Mouse (Mus musculus) midbrain, embryonic 11.5 days (tissue): Measurements from ENCODE around the gene Olfr31. TPM values are rescaled to one million over a fixed set of nuclear protein-coding genes. Genes with fewer than 3 reads are reported as not detected.

ENCODE experiments used
- ATAC-seq: fragments of 200-750 bp; cut with Nextera tagmentation; 2 replicates; pipeline ENCODE4 v1.8.0; 2017; ENCODE audit warnings: moderate TSS enrichment, moderate library complexity; ENCODE audit not compliant: low FRiP score
- DNase-seq: peaks from one replicate; pipeline ENCODE4 v3.0.0; 2015; ENCODE audit warnings: low spot score; ENCODE audit errors: missing footprints
- H3K27ac ChIP-seq: fragments of 300-500 bp; sonication (generic); 2 replicates; pipeline ENCODE4 v1.5.1; 2014; ENCODE audit warnings: low read depth, low read length
- H3K27me3 ChIP-seq: fragments of 300-500 bp; sonication (generic); 2 replicates; pipeline ENCODE4 v1.6.1; 2014; ENCODE audit warnings: mild to moderate bottlenecking, low read length, moderate library complexity, mixed read lengths; ENCODE audit not compliant: control insufficient read depth, insufficient read depth
- H3K36me3 ChIP-seq: fragments of 300-500 bp; sonication (generic); 2 replicates; pipeline ENCODE4 v1.6.1; 2014; ENCODE audit warnings: mild to moderate bottlenecking, low read length, moderate library complexity, mixed read lengths; ENCODE audit not compliant: control insufficient read depth, insufficient read depth
- H3K4me1 ChIP-seq: fragments of 300-500 bp; sonication (generic); 2 replicates; pipeline ENCODE4 v1.6.1; 2014; ENCODE audit warnings: low read length; ENCODE audit not compliant: control insufficient read depth, insufficient read depth
- H3K4me2 ChIP-seq: fragments of 300-500 bp; sonication (generic); 2 replicates; pipeline ENCODE4 v1.6.1; 2014; ENCODE audit warnings: mild to moderate bottlenecking, moderate library complexity
- H3K4me3 ChIP-seq: fragments of 300-500 bp; sonication (generic); 2 replicates; pipeline ENCODE4 v1.5.1; 2014; ENCODE audit warnings: low read depth, low read length
- H3K9ac ChIP-seq: fragments of 300-500 bp; sonication (generic); 2 replicates; pipeline ENCODE4 v1.6.1; 2014; ENCODE audit warnings: low read length
- H3K9me3 ChIP-seq: fragments of 300-500 bp; sonication (generic); 2 replicates; pipeline ENCODE4 v1.6.1; 2016; ENCODE audit warnings: low read length; ENCODE audit not compliant: control insufficient read depth
- whole genome bisulfite sequencing: fragments of 180-500 bp; shearing (Covaris S2); extraction: QIAGEN DNeasy Blood & Tissue Kit; methylation state at CpG from one replicate; pipeline ENCODE4 v1.1.7; 2014; 5-methylcytosine and 5-hydroxymethylcytosine counted together
- polyA plus RNA-seq: library from polyadenylated mRNA; unstranded; fragments of >200 nt; fragmentation: Nextera tagmentation; extraction: Ambion mirVana; gene quantifications from 2 replicates; pipeline ENCODE4 v1.2.1, GENCODE M21; 2014

Olfr31 gene
- not detected in 2 replicates for polyA plus RNA-seq

DNA sequence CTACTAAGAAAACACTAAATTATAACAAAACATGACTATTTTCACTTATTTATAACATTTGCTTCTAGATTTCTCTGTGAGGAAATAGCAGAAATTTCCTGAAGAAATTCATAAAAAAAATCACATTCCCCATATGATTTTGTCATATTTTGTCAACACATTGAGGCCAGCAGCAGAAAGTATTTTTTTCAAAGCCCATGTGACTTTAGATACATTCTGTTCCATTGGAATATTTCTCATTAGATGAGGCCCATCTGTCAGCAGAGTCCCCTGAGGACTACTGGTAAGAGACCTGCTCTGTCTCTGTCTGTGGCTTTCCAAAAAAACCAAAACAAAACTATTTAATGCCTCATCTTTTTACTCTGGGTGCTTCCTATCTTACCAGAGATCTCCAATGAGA lies at the start of gene Olfr31:
Olfr31 (plus strand) TSS at position 301 of the 400 bp plus-strand sequence.
- H3K36me3 ChIP-seq: no peaks in the 10 kb centered on the region
- H3K4me1 ChIP-seq: no peaks in the 10 kb centered on the region
- no peak within 1 kb of the TSS for H3K4me3 ChIP-seq
- H3K4me2 ChIP-seq: no peak within 1 kb of the TSS
- H3K27ac ChIP-seq: no peak within 1 kb of the TSS
- no peaks in the 10 kb centered on the region for H3K27me3 ChIP-seq
- H3K9ac ChIP-seq: no peak within 1 kb of the TSS
- ATAC-seq (no peak), DNase-seq (no peak)
- no peaks in the 10 kb centered on the region for H3K9me3 ChIP-seq

DNA sequence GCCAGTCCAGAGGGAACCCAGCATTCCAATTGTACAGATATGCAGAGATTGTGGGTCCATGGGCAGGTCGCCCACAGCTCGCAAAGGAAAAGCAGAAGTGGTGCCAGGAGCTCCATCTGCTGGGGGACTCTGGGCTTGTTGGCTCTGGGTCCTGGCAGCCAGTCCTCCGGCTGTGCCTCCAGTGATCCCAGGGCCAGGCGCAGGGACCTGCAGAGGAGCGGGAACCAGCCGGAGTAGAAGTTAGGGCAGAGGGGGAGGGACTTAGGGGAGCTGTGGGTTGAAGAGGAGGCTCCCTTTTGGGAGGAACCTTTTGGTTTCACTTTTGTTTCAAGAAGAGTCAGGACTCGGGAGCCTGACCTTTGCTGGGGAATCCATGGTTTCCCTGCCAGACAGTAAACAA lies 28.2 kb upstream of the Olfr31 start:
- H3K9me3 ChIP-seq: peaks cover 3% of the 10 kb centered on the region; the same call in 1 of the 2 replicates
- 72% methylated on average over 7 of the region's 7 CpGs for WGBS
- no peak overlapping the region for H3K27ac ChIP-seq
- no peaks in the 10 kb centered on the region for H3K4me1 ChIP-seq
- no peaks in the 10 kb centered on the region for H3K36me3 ChIP-seq
- DNase-seq: no peak
- H3K4me2 ChIP-seq: no peak overlapping the region
- no peak overlapping the region for H3K4me3 ChIP-seq
- H3K9ac ChIP-seq: no peak overlapping the region
- H3K27me3 ChIP-seq: no peaks in the 10 kb centered on the region
- no peak for ATAC-seq

DNA sequence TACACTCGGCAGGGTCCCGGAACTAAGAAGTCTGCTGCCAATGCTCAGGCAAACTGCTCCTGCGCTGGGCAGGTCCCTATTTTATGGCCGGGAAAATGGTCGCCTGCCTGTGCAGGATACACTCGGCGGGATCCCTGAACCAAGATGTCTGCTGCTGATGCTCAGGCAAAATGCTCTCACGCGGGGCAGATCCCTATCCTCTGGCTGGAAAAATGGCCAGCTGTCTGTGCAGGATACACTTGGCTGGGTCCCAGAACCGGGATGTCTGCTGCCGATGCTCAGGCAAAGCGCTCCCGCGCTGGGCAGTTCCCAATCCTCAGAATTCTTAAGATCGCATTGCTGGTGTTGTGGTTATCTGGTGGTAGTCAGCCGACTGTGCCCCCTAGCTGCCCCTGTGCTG lies 13.7 kb upstream of the Olfr31 start:
- 59% methylated on average over 16 of the region's 16 CpGs for WGBS
- no peaks in the 10 kb centered on the region for H3K36me3 ChIP-seq
- no peak for ATAC-seq
- no peak overlapping the region for H3K4me3 ChIP-seq
- H3K27ac ChIP-seq: no peak overlapping the region
- H3K9me3 ChIP-seq: no peaks in the 10 kb centered on the region
- H3K4me1 ChIP-seq: no peaks in the 10 kb centered on the region
- H3K4me2 ChIP-seq: no peak overlapping the region
- no peak for DNase-seq
- no peaks in the 10 kb centered on the region for H3K27me3 ChIP-seq
- H3K9ac ChIP-seq: no peak overlapping the region

DNA sequence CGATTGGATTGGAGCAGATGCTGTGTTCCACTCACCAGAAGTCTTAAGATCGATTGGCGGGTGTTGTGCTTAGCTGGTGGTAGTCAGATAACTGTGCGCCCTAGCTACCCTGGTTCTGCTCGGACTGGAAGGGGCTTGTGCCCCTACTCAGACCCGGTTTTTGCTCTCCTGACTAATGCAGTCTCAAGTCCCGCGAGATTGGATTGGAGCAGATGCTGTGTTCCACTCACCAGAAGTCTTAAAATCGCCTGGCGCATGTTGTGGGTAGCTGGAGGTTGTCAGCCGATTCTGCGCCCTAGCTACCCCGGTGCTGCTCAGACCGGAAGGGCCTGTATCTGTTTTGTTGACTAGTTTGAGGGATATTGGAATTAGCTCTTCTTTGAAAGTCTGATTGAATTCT lies 13.2 kb upstream of the Olfr31 start:
- WGBS: 67% methylated on average over 14 of the region's 14 CpGs
- Histone ChIP-seq H3K27me3 (no peaks in the 10 kb centered on the region), H3K27ac (no peak overlapping the region), H3K9ac (no peak overlapping the region), H3K36me3 (no peaks in the 10 kb centered on the region), H3K4me3 (no peak overlapping the region), H3K4me1 (no peaks in the 10 kb centered on the region), H3K9me3 (no peaks in the 10 kb centered on the region), H3K4me2 (no peak overlapping the region)
- ATAC-seq (no peak), DNase-seq (no peak)

DNA sequence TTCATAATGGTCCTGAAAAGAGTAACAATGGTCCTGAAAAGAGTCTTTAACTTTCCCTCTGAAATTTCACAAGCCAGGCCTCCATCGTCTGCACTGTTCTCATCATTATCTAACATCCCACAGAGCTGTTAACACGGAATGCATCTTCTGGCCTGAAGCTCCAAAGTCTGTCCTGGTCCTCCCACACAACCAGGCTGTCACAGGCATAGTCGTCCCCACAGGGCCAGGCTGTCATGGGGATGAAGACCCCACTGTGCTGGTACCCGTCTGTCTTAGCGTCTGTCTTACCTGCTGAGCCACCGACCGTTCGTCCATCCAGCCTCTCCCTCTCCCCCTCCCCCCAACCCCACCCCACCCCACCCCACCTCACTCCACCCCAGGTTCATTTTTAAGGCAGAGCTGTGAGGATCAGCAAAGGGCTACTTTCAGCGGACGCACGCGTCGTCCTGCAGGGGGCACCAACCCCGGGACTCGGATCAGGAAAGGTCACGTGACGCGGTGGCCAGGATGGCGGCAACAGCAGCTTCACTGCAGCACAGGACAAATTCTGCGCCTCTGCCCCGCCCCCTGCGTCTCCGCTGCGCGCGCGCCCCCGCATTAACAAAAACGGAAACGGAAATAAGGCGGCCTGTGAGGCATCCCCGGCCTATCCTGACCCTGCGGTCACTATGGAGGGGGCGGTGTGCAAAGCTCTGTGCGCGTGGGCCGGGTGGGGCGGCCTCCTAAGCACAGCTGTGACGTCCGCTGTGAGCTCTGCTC lies 22.7 kb downstream of the Olfr31 start:
- Histone ChIP-seq H3K4me2 (peak overlapping the region; percentile 59), H3K36me3 (0 out of 2 replicates have a peak, but pooled peaks cover 2% of the 10 kb centered on the region), H3K27ac (no peak overlapping the region), H3K4me3 (peak overlapping the region; percentile 65), H3K4me1 (no peaks in the 10 kb centered on the region; the same call in 1 of the 2 replicates), H3K27me3 (no peaks in the 10 kb centered on the region), H3K9ac (peak overlapping the region; percentile 63), H3K9me3 (peaks cover 34% of the 10 kb centered on the region)
- ATAC-seq (peak; percentile 83), DNase-seq (peak; percentile 99)
- 4% methylated on average over 34 of the region's 40 CpGs for WGBS

DNA sequence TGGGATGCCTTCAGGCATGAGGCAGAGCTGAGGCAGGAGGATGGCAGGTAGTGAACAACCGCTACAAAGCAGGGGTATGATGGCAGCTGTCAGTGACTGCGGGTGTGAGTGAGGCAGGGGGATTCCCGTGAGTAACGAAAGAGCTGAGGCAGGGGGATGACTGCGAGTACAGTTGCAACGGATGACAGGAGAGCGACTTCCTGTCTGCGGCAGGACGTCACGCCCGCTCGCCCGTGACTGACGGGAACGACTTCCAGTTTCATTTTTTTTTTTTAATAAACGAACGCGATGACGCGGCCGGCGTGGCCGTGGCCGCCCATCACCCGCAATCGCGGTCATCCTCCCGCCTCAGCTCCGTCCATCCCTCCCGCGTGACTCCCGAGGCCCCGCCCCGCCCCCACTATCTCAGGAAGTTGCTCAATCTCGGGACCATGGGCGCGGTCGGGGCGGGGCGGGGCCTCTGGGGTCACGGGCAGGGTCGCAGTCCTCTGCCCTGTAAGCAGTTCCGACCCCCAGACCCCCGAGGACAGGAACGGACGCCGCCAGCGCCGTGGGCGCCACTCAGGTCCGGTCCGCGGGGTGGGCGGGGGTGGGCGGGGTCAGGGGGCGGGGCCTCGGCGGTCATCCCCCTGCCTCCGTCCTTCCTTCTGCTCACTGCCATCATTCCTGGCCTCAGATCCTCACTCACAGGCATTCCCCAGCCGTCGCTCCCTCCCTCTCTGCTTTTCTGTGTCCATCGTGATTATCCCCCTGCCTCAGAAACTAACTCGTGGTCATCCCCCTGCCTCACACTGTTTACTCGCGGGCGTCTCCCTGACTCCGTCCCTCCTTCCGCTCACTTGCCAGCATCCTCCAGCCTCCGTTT lies 23.6 kb downstream of the Olfr31 start, which contains the start of gene Il3ra:
Il3ra (plus strand) TSS at position 328 of the 865 bp plus-strand sequence.
- Histone ChIP-seq H3K9me3 (peaks cover 43% of the 10 kb centered on the region), H3K4me1 (no peaks in the 10 kb centered on the region; the same call in 1 of the 2 replicates), H3K27ac (peak within 1 kb of the TSS; percentile 20; the same call in 1 of the 2 replicates), H3K36me3 (0 out of 2 replicates have a peak, but pooled peaks cover 2% of the 10 kb centered on the region), H3K9ac (peak within 1 kb of the TSS; percentile 63), H3K4me2 (peak within 1 kb of the TSS; percentile 59), H3K27me3 (no peaks in the 10 kb centered on the region), H3K4me3 (peak within 1 kb of the TSS; percentile 65)
- ATAC-seq: peak; percentile 59
- DNase-seq: peak; percentile 97
- 5% methylated on average over 61 of the region's 69 CpGs for WGBS

DNA sequence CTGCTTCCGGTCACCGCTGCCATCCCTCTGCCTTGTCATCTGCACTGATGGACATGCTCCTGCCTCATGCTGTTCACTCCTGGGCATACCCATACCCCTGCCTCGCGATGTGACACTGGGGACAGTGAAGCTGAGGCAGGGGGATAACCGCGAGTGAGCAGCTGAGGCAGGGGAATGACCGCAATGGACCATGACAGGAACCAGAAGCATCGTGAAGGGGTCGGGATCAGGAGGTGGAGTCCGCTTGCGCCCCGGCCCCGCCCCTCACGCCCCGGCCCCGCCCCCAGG lies 24.1 kb downstream of the Olfr31 start:
- WGBS: 33% methylated on average over 15 of the region's 16 CpGs
- peak; percentile 10; the same call in 1 of the 2 replicates for ATAC-seq
- no peak overlapping the region for H3K27ac ChIP-seq

DNA sequence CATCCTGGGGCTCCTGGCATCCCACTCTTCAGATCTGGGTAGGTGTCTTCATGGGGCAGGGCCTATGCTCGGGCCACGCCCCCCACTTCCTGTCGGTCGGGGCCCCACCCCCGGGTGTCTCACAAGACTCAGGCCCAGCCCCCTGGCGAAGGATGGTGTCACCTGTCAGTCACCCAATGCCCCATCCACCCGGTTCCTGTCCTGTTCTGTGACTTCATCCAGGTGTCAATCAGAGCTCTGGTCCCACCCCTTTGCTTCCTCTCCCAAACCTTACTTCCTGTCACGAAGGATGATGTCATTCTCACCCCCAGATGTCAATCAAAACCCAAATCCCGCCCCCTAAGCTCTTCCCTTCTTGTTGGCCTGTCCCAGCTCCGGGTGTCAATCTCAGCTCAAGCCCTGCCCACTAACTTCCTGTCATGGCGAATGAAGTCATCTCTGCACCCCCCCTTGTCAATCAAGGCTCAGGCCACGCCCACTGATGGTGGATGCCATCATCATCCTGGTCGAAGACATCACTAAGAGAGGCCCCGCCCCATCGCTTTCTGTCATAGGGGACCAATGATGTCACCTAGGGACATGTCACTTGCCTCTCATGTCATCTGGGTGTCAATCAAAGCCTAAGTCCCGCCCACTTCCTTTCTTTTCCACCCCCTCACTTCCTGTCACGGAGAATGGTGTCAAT lies 24.7 kb downstream of the Olfr31 start:
- Histone ChIP-seq H3K4me1 (no peaks in the 10 kb centered on the region; the same call in 1 of the 2 replicates), H3K27me3 (no peaks in the 10 kb centered on the region), H3K4me3 (peak overlapping the region; percentile 65; the same call in 1 of the 2 replicates), H3K36me3 (0 out of 2 replicates have a peak, but pooled peaks cover 2% of the 10 kb centered on the region), H3K9ac (no peak overlapping the region), H3K9me3 (peaks cover 50% of the 10 kb centered on the region), H3K4me2 (no peak overlapping the region), H3K27ac (no peak overlapping the region)
- 84% methylated on average over 17 of the region's 17 CpGs for WGBS
- ATAC-seq (peak; percentile 4; the same call in 1 of the 2 replicates), DNase-seq (peak; percentile 91)

More for the DNA sequence above, 24.1 kb downstream of the Olfr31 start:
- Histone ChIP-seq H3K9me3 (peaks cover 48% of the 10 kb centered on the region), H3K4me2 (peak overlapping the region; percentile 59), H3K4me1 (no peaks in the 10 kb centered on the region; the same call in 1 of the 2 replicates), H3K27me3 (no peaks in the 10 kb centered on the region), H3K9ac (peak overlapping the region; percentile 63), H3K36me3 (0 out of 2 replicates have a peak, but pooled peaks cover 2% of the 10 kb centered on the region), H3K4me3 (peak overlapping the region; percentile 65)
- DNase-seq: no peak
